Mouse (Mus musculus) ES-E14 (cell line): Measurements from ENCODE around the gene Fat4.

Source experiments
- CHD2 ChIP-seq: IDR thresholded peaks from 2 replicates; pipeline ENCODE4 v1.6.1; 2014; ENCODE audit warnings: mild to moderate bottlenecking, low read depth, low read length, inconsistent platforms
- MAFK ChIP-seq: IDR thresholded peaks from 2 replicates; pipeline ENCODE4 v1.6.1; 2014; ENCODE audit warnings: mild to moderate bottlenecking, low read depth, low read length, inconsistent platforms; ENCODE audit not compliant: insufficient read depth
- ZC3H11A ChIP-seq: IDR thresholded peaks from 2 replicates; pipeline ENCODE4 v1.6.1; 2012; ENCODE audit warnings: low read depth, mild to moderate bottlenecking, inconsistent platforms, low read length, borderline replicate concordance

DNA sequence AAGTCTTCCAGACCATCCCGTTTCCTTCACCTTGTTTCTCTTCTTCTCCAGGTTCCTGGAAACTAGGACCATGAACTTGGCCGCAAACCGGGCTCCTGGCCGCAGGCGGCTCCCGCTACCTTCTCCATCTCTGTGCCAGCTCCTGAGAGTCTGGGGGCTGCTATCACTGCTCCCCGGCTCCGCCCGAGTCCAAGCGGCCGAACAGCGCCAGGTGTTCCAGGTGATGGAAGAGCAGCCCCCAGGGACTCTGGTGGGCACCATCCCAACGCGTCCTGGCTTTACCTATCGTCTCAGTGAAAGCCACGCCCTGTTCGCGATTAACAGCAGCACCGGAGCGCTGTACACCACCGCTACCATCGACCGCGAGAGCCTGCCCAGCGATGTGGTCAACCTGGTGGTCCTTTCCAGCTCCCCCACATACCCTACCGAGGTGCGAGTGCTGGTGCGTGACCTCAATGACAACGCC lies at the start of gene Fat4:
- TF ChIP-seq CHD2 (no peak), MAFK (no peak), ZC3H11A (no peak)
